Mouse (Mus musculus) heart, postnatal 0 days (tissue): ENCODE data around the gene Tbxas1.

Experiments used
- CTCF ChIP-seq: IDR thresholded peaks from 2 replicates; pipeline ENCODE4 v1.5.1; 2016; ENCODE audit warnings: antibody characterized with exemption, control low read depth, low read depth
- EP300 ChIP-seq: IDR thresholded peaks from 2 replicates; pipeline ENCODE4 v1.6.1; 2016; ENCODE audit warnings: antibody characterized with exemption, low read depth

DNA sequence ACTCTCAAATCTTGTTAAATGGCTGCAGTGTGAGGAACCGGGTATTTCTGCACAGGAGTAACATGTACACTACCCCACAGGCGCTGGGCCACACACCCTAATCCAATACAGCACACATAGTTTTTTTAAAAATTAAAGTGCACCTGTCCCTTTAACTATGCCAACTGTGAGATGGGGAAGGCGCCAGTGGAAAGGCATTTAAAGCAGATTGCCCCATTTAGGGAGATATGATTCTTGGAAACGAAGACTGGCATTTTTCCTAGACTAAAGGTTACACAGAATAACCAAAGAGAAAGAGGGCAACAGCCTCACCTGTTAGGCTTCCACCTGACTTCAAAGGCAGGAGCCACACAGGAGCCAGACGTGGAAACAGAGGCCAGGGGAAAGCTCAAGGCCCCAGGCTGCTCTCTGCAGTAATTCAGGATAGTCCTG lies 21.6 kb upstream of the Tbxas1 start:
- TF ChIP-seq CTCF (no peak), EP300 (no peak)
